Mouse (Mus musculus): ENCODE measurements around the gene Rtkn. TPM values are rescaled to one million over a fixed set of nuclear protein-coding genes. Genes with fewer than 3 reads are reported as not detected.

The Rtkn gene
- total and polyA plus RNA-seq, 3 experiments = 5.4 to 8.3 TPM; not detected in 1

GRCm38 (mm10) chr6:83151721-83152120 lies 16.5 kb downstream of the Rtkn start:
- Histone ChIP-seq H3K9ac (ENCODE audit: control insufficient read depth, low read depth, low read length, poor library complexity, severe bottlenecking) (no peak overlapping the region), H3K27me3 (ENCODE audit: control insufficient read depth in 1 of 2, insufficient read depth in 2 of 2, low read length in 2 of 2) (no peaks in the 10 kb centered on the region), H3K27ac (ENCODE audit: control insufficient read depth, low read depth, low read length) (no peak overlapping the region), H3K36me3 (ENCODE audit: control insufficient read depth in 1 of 2, insufficient read depth in 2 of 2, low read length in 2 of 2) (no peaks in the 10 kb centered on the region), H3K4me1 (ENCODE audit: control insufficient read depth in 1 of 2, insufficient read depth in 2 of 2, low read length in 2 of 2) (peaks cover 0 to 7% of the 10 kb centered on the region in 2 experiments; a peak in 2 of 4 replicates), H3K79me2 (ENCODE audit: control insufficient read depth, insufficient read depth, low read length, poor library complexity) (no peaks in the 10 kb centered on the region), H3K9me3 (replicated peaks; ENCODE audit: insufficient read depth, low read length) (no peaks in the 10 kb centered on the region), H3K4me3 (ENCODE audit: control insufficient read depth in 1 of 2, insufficient read depth in 1 of 2, low read depth in 2 of 2, low read length in 2 of 2) (no peak overlapping the region)
- TF ChIP-seq SMC3 (IDR thresholded peaks at IDR 0.05; ENCODE audit: low read depth, low read length) (no peak), NELFE (IDR thresholded peaks at IDR 0.05; ENCODE audit: low read depth, low read length) (no peak), KAT2A (conservative IDR thresholded peaks at IDR 0.05; ENCODE audit: low read depth, low read length) (no peak), ETS1 (IDR thresholded peaks at IDR 0.05; ENCODE audit: low read depth, low read length) (no peak), USF2 (IDR thresholded peaks at IDR 0.05; ENCODE audit: borderline replicate concordance in 1 of 2, insufficient read depth in 1 of 2, low read depth in 1 of 2, low read length in 2 of 2) (no peak), GABPA (IDR thresholded peaks at IDR 0.05; ENCODE audit: low read depth, low read length) (no peak), GATA1 (IDR thresholded peaks at IDR 0.05; ENCODE audit: low read depth, low read length) (no peak), JUND (IDR thresholded peaks at IDR 0.05; ENCODE audit: low read depth, low read length) (no peak), CTCF (IDR thresholded peaks at IDR 0.05 in 2 of 3, conservative IDR thresholded peaks at IDR 0.05 in 1 of 3; ENCODE audit: control insufficient read depth in 1 of 3, insufficient read depth in 1 of 3, low read depth in 2 of 3, low read length in 3 of 3, poor library complexity in 1 of 3, severe bottlenecking in 1 of 3) (no peak), ZMIZ1 (IDR thresholded peaks at IDR 0.05; ENCODE audit: low read depth, low read length) (no peak), MAX (IDR thresholded peaks at IDR 0.05; ENCODE audit: low read length) (no peak), EP300 (IDR thresholded peaks at IDR 0.05; ENCODE audit: low read depth in 1 of 2, low read length in 2 of 2) (no peak), RAD21 (IDR thresholded peaks at IDR 0.05; ENCODE audit: low read depth, low read length) (no peak)
- no peak for DNase-seq (ENCODE audit: low read depth, low spot score)

GRCm38 (mm10) chr6:83153038-83153437 lies 17.8 kb downstream of the Rtkn start:
- Histone ChIP-seq H3K4me3 (ENCODE audit: control insufficient read depth in 1 of 2, insufficient read depth in 1 of 2, low read depth in 2 of 2, low read length in 2 of 2) (no peak overlapping the region), H3K9me3 (replicated peaks; ENCODE audit: insufficient read depth, low read length) (no peaks in the 10 kb centered on the region), H3K4me1 (ENCODE audit: control insufficient read depth in 1 of 2, insufficient read depth in 2 of 2, low read length in 2 of 2) (peaks cover 2 to 10% of the 10 kb centered on the region in 2 experiments; a peak in 2 of 4 replicates), H3K27me3 (ENCODE audit: control insufficient read depth in 1 of 2, insufficient read depth in 2 of 2, low read length in 2 of 2) (no peaks in the 10 kb centered on the region), H3K27ac (ENCODE audit: control insufficient read depth, low read depth, low read length) (no peak overlapping the region), H3K36me3 (ENCODE audit: control insufficient read depth in 1 of 2, insufficient read depth in 2 of 2, low read length in 2 of 2) (no peaks in the 10 kb centered on the region), H3K9ac (ENCODE audit: control insufficient read depth, low read depth, low read length, poor library complexity, severe bottlenecking) (no peak overlapping the region), H3K79me2 (ENCODE audit: control insufficient read depth, insufficient read depth, low read length, poor library complexity) (no peaks in the 10 kb centered on the region)
- no peak for DNase-seq (ENCODE audit: low read depth, low spot score)
- TF ChIP-seq ZKSCAN1 (IDR thresholded peaks at IDR 0.05; ENCODE audit: low read depth, low read length) = no peak
- TF ChIP-seq MEF2A (IDR thresholded peaks at IDR 0.05; ENCODE audit: extremely low read depth, insufficient replicate concordance, low read depth, low read length, poor library complexity, severe bottlenecking) = no peak
- no peak for TF ChIP-seq MAX (IDR thresholded peaks at IDR 0.05; ENCODE audit: low read length)
- TF ChIP-seq NELFE (IDR thresholded peaks at IDR 0.05; ENCODE audit: low read depth, low read length) = no peak
- no peak for TF ChIP-seq ELF1 (IDR thresholded peaks at IDR 0.05; ENCODE audit: low read depth, low read length)
- TF ChIP-seq BHLHE40 (IDR thresholded peaks at IDR 0.05; ENCODE audit: borderline replicate concordance, low read depth, low read length) = no peak
- no peak for TF ChIP-seq GABPA (IDR thresholded peaks at IDR 0.05; ENCODE audit: low read depth, low read length)
- TF ChIP-seq CHD1 (IDR thresholded peaks at IDR 0.05; ENCODE audit: low read depth, low read length) = no peak
- no peak for TF ChIP-seq ZMIZ1 (IDR thresholded peaks at IDR 0.05; ENCODE audit: low read depth, low read length)
- TF ChIP-seq ZNF384 (IDR thresholded peaks at IDR 0.05; ENCODE audit: low read depth, low read length) = no peak
- no peak for TF ChIP-seq MYB (IDR thresholded peaks at IDR 0.05; ENCODE audit: low read depth, low read length)
- TF ChIP-seq USF1 (IDR thresholded peaks at IDR 0.05; ENCODE audit: low read depth, low read length) = no peak
- TF ChIP-seq UBTF (IDR thresholded peaks at IDR 0.05; ENCODE audit: borderline replicate concordance, insufficient read depth, low read depth, low read length) = no peak
- TF ChIP-seq MAFK (IDR thresholded peaks at IDR 0.05; ENCODE audit: borderline replicate concordance, low read depth, low read length) = no peak
- TF ChIP-seq ZC3H11A (IDR thresholded peaks at IDR 0.05; ENCODE audit: low read depth, low read length) = no peak
- no peak for TF ChIP-seq EP300 (IDR thresholded peaks at IDR 0.05; ENCODE audit: low read depth in 1 of 2, low read length in 2 of 2)
- no peak for TF ChIP-seq MYC (IDR thresholded peaks at IDR 0.05; ENCODE audit: low read depth, low read length)
- TF ChIP-seq TAL1 (IDR thresholded peaks at IDR 0.05; ENCODE audit: low read length) = no peak
- TF ChIP-seq CHD2 (IDR thresholded peaks at IDR 0.05; ENCODE audit: low read length) = no peak
- TF ChIP-seq RCOR1 (IDR thresholded peaks at IDR 0.05; ENCODE audit: low read depth, low read length) = no peak

Data from MEL (cell line).